Mouse (Mus musculus) embryonic facial prominence, embryonic 13.5 days (tissue): Measurements from ENCODE around the gene Gm5269. TPM values are rescaled to one million over a fixed set of nuclear protein-coding genes. Genes with fewer than 3 reads are reported as not detected.

Experiments used
- ATAC-seq: fragments of 200-750 bp; cut with Nextera tagmentation; 2 replicates; pipeline ENCODE4 v1.8.0; 2017; ENCODE audit warnings: low read depth; ENCODE audit not compliant: insufficient number of reproducible peaks, insufficient read depth, low FRiP score, low TSS enrichment
- H3K27ac ChIP-seq: fragments of 300-500 bp; sonication (generic); 2 replicates; pipeline ENCODE4 v1.5.1; 2015; ENCODE audit warnings: moderate library complexity, mild to moderate bottlenecking, inconsistent platforms
- H3K27me3 ChIP-seq: fragments of 300-500 bp; sonication (generic); 2 replicates; pipeline ENCODE4 v1.6.1; 2015; ENCODE audit warnings: mild to moderate bottlenecking, inconsistent platforms
- H3K36me3 ChIP-seq: fragments of 300-500 bp; sonication (generic); 2 replicates; pipeline ENCODE4 v1.6.1; 2015; ENCODE audit warnings: mild to moderate bottlenecking, inconsistent platforms
- H3K4me1 ChIP-seq: fragments of 300-500 bp; sonication (generic); 2 replicates; pipeline ENCODE4 v1.6.1; 2015; ENCODE audit warnings: inconsistent platforms
- H3K4me2 ChIP-seq: fragments of 300-500 bp; sonication (generic); 2 replicates; pipeline ENCODE4 v1.6.1; 2015; ENCODE audit warnings: moderate library complexity, mild to moderate bottlenecking, inconsistent platforms
- H3K4me3 ChIP-seq: fragments of 300-500 bp; sonication (generic); 2 replicates; pipeline ENCODE4 v1.5.1; 2015; ENCODE audit warnings: mild to moderate bottlenecking, inconsistent platforms
- H3K9ac ChIP-seq: fragments of 300-500 bp; sonication (generic); 2 replicates; pipeline ENCODE4 v1.6.1; 2015; ENCODE audit warnings: mild to moderate bottlenecking, inconsistent platforms
- H3K9me3 ChIP-seq: fragments of 300-500 bp; sonication (generic); 2 replicates; pipeline ENCODE4 v1.6.1; 2016; ENCODE audit warnings: inconsistent platforms
- WGBS: fragments of 180-500 bp; shearing (Covaris S2); methylation state at CpG from one replicate; pipeline ENCODE4 v1.1.7; 2015; ENCODE audit warnings: mixed read lengths; 5-methylcytosine and 5-hydroxymethylcytosine counted together
- polyA plus RNA-seq: library from polyadenylated mRNA; unstranded; fragments of >200 nt; fragmentation: Nextera tagmentation; extraction: Ambion mirVana; gene quantifications from 2 replicates; pipeline ENCODE4 v1.2.1, GENCODE M21; 2015

Gene Gm5269
- polyA plus RNA-seq, 1 experiment from 2014 or later = not detected

DNA sequence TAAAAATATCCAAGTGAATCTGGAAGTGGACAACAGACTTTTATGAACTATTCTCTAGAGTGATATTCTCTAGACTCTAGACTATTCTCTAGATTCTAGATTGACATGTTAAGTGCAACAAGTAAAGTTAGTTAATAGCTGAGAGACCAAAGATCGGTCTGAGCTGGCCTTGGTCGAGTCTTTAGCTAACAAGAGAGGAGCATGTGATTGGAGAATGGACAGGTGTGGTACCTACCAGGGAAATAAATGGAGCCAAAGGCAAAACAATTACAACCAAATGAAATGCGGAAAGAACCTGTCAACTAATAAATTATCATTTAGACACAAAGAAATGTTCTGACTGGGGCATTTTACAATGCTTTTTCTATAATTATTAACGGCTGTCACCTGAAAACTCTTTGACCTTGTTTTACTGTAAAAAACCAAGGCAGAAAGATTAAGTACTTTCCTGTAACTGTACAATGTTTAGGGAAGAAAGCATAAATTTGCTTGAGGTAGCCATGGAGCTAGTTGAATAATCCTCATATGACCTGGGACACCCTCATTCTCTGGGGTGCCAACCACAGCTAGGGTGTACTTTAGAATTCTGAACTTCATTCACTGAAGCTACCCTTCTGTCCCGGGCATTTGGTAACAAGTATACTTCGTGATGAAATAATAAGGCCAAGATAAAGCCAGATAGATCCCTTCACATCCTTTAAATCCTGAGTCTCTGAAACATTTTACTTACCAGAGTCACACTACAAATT, 13.4 kb downstream of the Gm5269 start:
- no peak for ATAC-seq
- Histone ChIP-seq H3K36me3 (no peaks in the 10 kb centered on the region), H3K27me3 (no peaks in the 10 kb centered on the region), H3K4me3 (no peak overlapping the region), H3K9me3 (no peaks in the 10 kb centered on the region), H3K4me1 (no peaks in the 10 kb centered on the region), H3K9ac (no peak overlapping the region), H3K27ac (no peak overlapping the region), H3K4me2 (no peak overlapping the region)
- whole genome bisulfite sequencing = 84% methylated on average over 6 of the region's 6 CpGs

- no peak overlapping the region for H3K4me2 ChIP-seq
- no peak overlapping the region for H3K27ac ChIP-seq
- H3K9me3 ChIP-seq = no peaks in the 10 kb centered on the region
- H3K9ac ChIP-seq = no peak overlapping the region
- 75% methylated on average over 2 of the region's 2 CpGs for WGBS
- H3K4me1 ChIP-seq = no peaks in the 10 kb centered on the region
- H3K27me3 ChIP-seq = no peaks in the 10 kb centered on the region
- H3K4me3 ChIP-seq = no peak overlapping the region
- ATAC-seq = no peak
- H3K36me3 ChIP-seq = no peaks in the 10 kb centered on the region
These were observed 14.4 kb downstream of the Gm5269 start for GRCm38 (mm10) chr1:45875640-45876039.

DNA sequence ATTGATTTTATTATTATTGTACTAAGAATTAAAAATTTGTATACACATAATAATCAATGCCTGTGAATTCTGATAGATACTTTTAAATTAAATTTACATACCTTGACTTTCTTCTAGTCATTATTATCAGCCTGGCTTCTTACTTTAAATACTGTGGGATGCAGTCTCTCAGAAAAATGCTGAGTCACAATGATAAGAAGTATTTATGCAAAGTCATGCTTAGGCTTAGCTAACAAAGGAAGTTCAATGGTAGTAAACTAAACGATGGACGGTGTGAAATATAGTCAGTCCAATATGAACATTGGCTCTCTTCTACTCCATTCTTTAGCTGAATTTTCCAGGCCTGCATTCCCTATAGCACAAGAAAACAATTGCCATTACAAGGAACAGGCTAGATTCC, 16.8 kb downstream of the Gm5269 start:
- Histone ChIP-seq H3K36me3 (no peaks in the 10 kb centered on the region), H3K9me3 (no peaks in the 10 kb centered on the region), H3K4me3 (no peak overlapping the region), H3K9ac (no peak overlapping the region), H3K4me1 (no peaks in the 10 kb centered on the region), H3K27me3 (no peaks in the 10 kb centered on the region), H3K27ac (no peak overlapping the region), H3K4me2 (no peak overlapping the region)
- 90% methylated on average over 2 of the region's 2 CpGs for WGBS
- no peak for ATAC-seq

DNA sequence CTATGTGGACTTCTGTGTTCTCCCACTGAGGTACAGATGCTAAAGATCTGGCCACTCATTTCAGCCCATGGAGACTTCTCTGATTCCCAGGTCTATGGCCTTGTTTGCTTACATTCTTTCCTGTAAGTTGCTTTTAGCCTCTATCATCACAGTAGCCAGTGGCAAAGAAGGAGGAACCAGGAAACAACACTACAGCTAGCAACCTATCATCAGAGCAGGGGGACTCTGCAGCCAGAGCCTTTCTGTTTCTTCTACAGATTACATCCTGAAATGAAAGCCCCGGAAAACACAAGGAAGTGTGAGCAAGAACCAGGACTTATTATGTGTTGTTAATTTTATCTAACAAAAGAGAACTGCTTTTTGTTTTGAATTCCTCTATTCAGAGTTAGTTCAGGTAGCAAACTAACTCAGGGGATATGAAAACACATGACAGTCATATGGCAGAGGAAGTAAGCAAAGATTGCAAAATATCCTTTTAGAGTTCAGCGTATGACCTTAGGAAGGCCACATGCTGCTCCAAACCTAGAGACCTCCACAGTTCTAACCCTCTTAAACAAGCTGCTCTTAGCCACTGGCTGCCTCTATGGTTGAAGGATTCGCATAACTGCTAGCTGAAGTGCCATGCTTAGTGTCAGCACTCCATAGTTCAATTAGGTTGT, 21.5 kb downstream of the Gm5269 start:
- H3K9me3 ChIP-seq = no peaks in the 10 kb centered on the region
- no peak overlapping the region for H3K27ac ChIP-seq
- no peak overlapping the region for H3K4me3 ChIP-seq
- no peak overlapping the region for H3K9ac ChIP-seq
- WGBS = 81% methylated on average over 3 of the region's 3 CpGs
- H3K27me3 ChIP-seq = no peaks in the 10 kb centered on the region
- no peaks in the 10 kb centered on the region for H3K36me3 ChIP-seq
- no peak for ATAC-seq
- H3K4me1 ChIP-seq = peaks cover 14% of the 10 kb centered on the region
- H3K4me2 ChIP-seq = no peak overlapping the region

DNA sequence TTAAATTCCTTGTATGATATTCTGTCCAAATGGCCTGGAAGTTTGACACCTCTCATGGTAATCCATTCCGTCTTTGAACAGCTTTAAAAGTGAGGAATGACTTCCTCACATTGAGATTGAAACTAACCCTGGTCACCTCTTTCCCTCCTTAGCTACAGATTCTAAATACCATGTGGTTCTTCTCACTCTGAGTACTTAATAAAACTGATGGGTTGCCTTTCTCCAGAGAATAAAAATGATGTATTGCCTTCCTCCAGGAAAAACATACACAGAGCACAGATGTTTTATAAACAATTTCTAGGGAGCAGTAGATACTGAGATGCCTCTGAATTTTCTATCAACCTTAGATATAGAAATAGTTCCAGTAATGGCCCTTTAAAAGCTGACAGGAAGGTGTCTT, 22.0 kb downstream of the Gm5269 start:
- Histone ChIP-seq H3K4me1 (peaks cover 14% of the 10 kb centered on the region), H3K4me2 (no peak overlapping the region), H3K36me3 (no peaks in the 10 kb centered on the region), H3K4me3 (no peak overlapping the region), H3K9me3 (no peaks in the 10 kb centered on the region), H3K9ac (no peak overlapping the region), H3K27ac (no peak overlapping the region), H3K27me3 (no peaks in the 10 kb centered on the region)
- ATAC-seq = no peak
- WGBS = 91% methylated on average over 1 of the region's 1 CpGs

GRCm38 (mm10) chr1:45866288-45867018, 23.6 kb downstream of the Gm5269 start:
- H3K4me1 ChIP-seq = peaks cover 15% of the 10 kb centered on the region
- no peaks in the 10 kb centered on the region for H3K36me3 ChIP-seq
- no peak overlapping the region for H3K4me3 ChIP-seq
- no peak overlapping the region for H3K4me2 ChIP-seq
- H3K9me3 ChIP-seq = no peaks in the 10 kb centered on the region
- 31% methylated on average over 3 of the region's 3 CpGs for WGBS
- H3K27me3 ChIP-seq = no peaks in the 10 kb centered on the region
- no peak for ATAC-seq
- H3K27ac ChIP-seq = peak overlapping the region; percentile 28; the same call in 1 of the 2 replicates
- H3K9ac ChIP-seq = no peak overlapping the region

DNA sequence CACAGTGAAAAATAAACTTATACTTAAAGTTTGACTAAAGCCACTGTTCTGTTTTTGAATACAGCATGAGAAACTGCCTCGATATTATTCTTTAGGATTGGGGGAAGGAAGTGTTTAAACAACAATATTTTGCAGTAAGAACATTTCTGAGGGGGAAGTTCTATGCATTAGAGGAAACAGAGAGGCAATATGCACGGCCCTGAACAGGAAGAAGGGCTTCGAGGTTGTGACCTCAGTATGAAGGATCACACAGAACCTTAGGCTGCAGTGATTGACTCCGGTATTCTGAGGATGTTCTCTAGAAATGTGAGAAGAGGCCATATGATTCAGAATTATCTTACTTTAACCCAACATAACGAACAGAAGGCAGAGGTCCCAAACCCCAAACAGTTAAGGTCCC, 24.3 kb downstream of the Gm5269 start:
- Histone ChIP-seq H3K4me1 (peaks cover 19% of the 10 kb centered on the region), H3K4me3 (no peak overlapping the region), H3K27ac (peak overlapping the region; percentile 28; the same call in 1 of the 2 replicates), H3K4me2 (no peak overlapping the region), H3K27me3 (no peaks in the 10 kb centered on the region), H3K36me3 (no peaks in the 10 kb centered on the region), H3K9ac (no peak overlapping the region), H3K9me3 (no peaks in the 10 kb centered on the region)
- no peak for ATAC-seq
- 31% methylated on average over 5 of the region's 5 CpGs for WGBS

- Histone ChIP-seq H3K9me3 (no peaks in the 10 kb centered on the region), H3K27me3 (no peaks in the 10 kb centered on the region), H3K4me3 (no peak overlapping the region), H3K36me3 (no peaks in the 10 kb centered on the region), H3K27ac (peak overlapping the region; percentile 33; the same call in 1 of the 2 replicates), H3K4me2 (no peak overlapping the region), H3K4me1 (peaks cover 21% of the 10 kb centered on the region), H3K9ac (no peak overlapping the region)
- ATAC-seq = no peak
- WGBS = 38% methylated on average over 1 of the region's 1 CpGs
These were observed 24.8 kb downstream of the Gm5269 start for GRCm38 (mm10) chr1:45865316-45865715.

GRCm38 (mm10) chr1:45864564-45865014, 25.5 kb downstream of the Gm5269 start:
- H3K27ac ChIP-seq = peak overlapping the region; percentile 72
- H3K9me3 ChIP-seq = no peaks in the 10 kb centered on the region
- no peak overlapping the region for H3K9ac ChIP-seq
- no peaks in the 10 kb centered on the region for H3K27me3 ChIP-seq
- ATAC-seq = peak; percentile 64
- H3K4me1 ChIP-seq = peaks cover 28% of the 10 kb centered on the region
- 12% methylated on average over 4 of the region's 4 CpGs for WGBS
- H3K4me3 ChIP-seq = no peak overlapping the region
- H3K36me3 ChIP-seq = no peaks in the 10 kb centered on the region
- 0 out of 2 replicates have a peak overlapping the region, but pooled peaks have one; percentile 3 for H3K4me2 ChIP-seq

DNA sequence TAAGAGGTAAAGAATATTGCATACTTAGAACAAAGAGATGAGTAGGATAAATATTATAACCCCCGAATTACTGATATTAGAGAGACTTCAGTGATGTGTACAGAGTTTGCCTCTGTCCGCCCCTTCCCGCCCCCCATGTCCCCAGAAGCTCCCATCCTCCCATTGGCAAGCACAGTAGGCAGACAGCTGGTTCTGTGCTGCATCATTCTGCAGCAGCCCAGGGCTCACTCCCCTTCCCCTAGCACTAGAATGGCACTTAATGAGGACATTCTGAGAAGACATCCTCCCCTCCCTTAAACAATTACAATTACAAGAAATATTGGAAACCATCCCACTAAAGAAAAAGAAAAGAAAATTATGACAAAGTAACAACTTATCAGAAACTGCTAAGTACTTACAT, 26.4 kb downstream of the Gm5269 start:
- peaks cover 31% of the 10 kb centered on the region for H3K4me1 ChIP-seq
- no peaks in the 10 kb centered on the region for H3K27me3 ChIP-seq
- WGBS = 94% methylated on average over 3 of the region's 3 CpGs
- no peak for ATAC-seq
- H3K9me3 ChIP-seq = no peaks in the 10 kb centered on the region
- H3K4me3 ChIP-seq = no peak overlapping the region
- H3K27ac ChIP-seq = no peak overlapping the region
- no peak overlapping the region for H3K4me2 ChIP-seq
- no peaks in the 10 kb centered on the region for H3K36me3 ChIP-seq
- H3K9ac ChIP-seq = no peak overlapping the region

GRCm38 (mm10) chr1:45861162-45861561, 28.9 kb downstream of the Gm5269 start:
- Histone ChIP-seq H3K27me3 (no peaks in the 10 kb centered on the region), H3K9ac (no peak overlapping the region), H3K4me1 (peaks cover 30% of the 10 kb centered on the region), H3K27ac (no peak overlapping the region), H3K9me3 (no peaks in the 10 kb centered on the region), H3K4me2 (no peak overlapping the region), H3K36me3 (no peaks in the 10 kb centered on the region), H3K4me3 (no peak overlapping the region)
- ATAC-seq = no peak
